Comparison of ENCODE assay signal across 18 mouse cellular contexts in genomic region chr13:9454426-9455177, GRCm38 (mm10).
DNase-seq lines count a peak whose midpoint lies in the region; ATAC-seq and TF ChIP-seq lines count a peak whose summit lies in the region.
"Had no signal": no experiment of that assay in that cellular context is flagged by ENCODE, and none has a peak within 500 bp of the region (broad histone marks: within the 10 kb centered on the region; RNA-seq: fewer than 3 reads in every experiment).

No protein-coding gene starts in this region.

- no peak for TF ChIP-seq CTCF in liver, postnatal 0 days (IDR thresholded peaks at IDR 0.05; ENCODE audit: low read depth)
- no peak for TF ChIP-seq CTCF in kidney, adult 2 months (conservative IDR thresholded peaks at IDR 0.05; ENCODE audit: insufficient read depth, insufficient read length, low read depth, low read length)

- peak; percentile 41 for DNase-seq in embryo, embryonic 10 days (ENCODE audit: low spot score)
- DNase-seq in embryo, embryonic 9.5 days (ENCODE audit: extremely low spot score): no peak
- DNase-seq in liver, postnatal 0 days: no peak
- no peak for DNase-seq in liver, embryonic 11.5 days (ENCODE audit: low spot score)
- DNase-seq in kidney, adult 2 months: peak; percentile 92
- peak; percentile 58 to 87 for DNase-seq in kidney, postnatal 36 days
- DNase-seq in spleen, postnatal 36 days (ENCODE audit: low spot score in 2 of 2): no peak
- DNase-seq: adrenal gland, adult 2 months; cerebellum, postnatal 10 days; lung, postnatal 14 days had no signal

- no peak for TF ChIP-seq EP300 in liver, postnatal 0 days (IDR thresholded peaks at IDR 0.05; ENCODE audit: low read depth)

- ATAC-seq in liver, postnatal 0 days: peak; percentile 27; the same call in 1 of the 2 replicates
- ATAC-seq in liver, embryonic 11.5 days (replicated peaks; ENCODE audit: low FRiP score): no peak
- no peak for ATAC-seq in monocyte, adult 5-6 weeks (replicated peaks; ENCODE audit: insufficient number of reproducible peaks, low FRiP score, low TSS enrichment, poor library complexity, severe bottlenecking)
- ATAC-seq: hindbrain, embryonic 16.5 days; Patski had no signal

- no peak for TF ChIP-seq POLR2A in kidney, adult 2 months (IDR thresholded peaks at IDR 0.05; ENCODE audit: low read depth, low read length)

- no peaks in the 10 kb centered on the region for H3K9me3 ChIP-seq in liver, postnatal 0 days (ENCODE audit: low read length)
- H3K9me3 ChIP-seq in liver, embryonic 11.5 days (ENCODE audit: control insufficient read depth, low read length): no peaks in the 10 kb centered on the region
- H3K9me3 ChIP-seq: embryonic facial prominence, embryonic 13.5 days; forebrain, embryonic 10.5 days had no signal

- no peak overlapping the region for H3K4me3 ChIP-seq in liver, postnatal 0 days (ENCODE audit: low read depth, low read length)
- no peak overlapping the region for H3K4me3 ChIP-seq in liver, embryonic 11.5 days (ENCODE audit: low read depth, low read length)
- no peak overlapping the region for H3K4me3 ChIP-seq in kidney, adult 2 months (ENCODE audit: insufficient read depth, low read depth, low read length)
- H3K4me3 ChIP-seq: embryonic facial prominence, embryonic 13.5 days; forebrain, embryonic 10.5 days; layer of hippocampus, adult 2 months had no signal

- no peak overlapping the region for H3K27ac ChIP-seq in liver, postnatal 0 days (ENCODE audit: low read depth)
- no peak overlapping the region for H3K27ac ChIP-seq in liver, embryonic 11.5 days (ENCODE audit: low read depth, low read length)
- H3K27ac ChIP-seq in kidney, adult 2 months (ENCODE audit: insufficient read depth, low read depth, low read length): peak overlapping the region; percentile 2; the same call in 1 of the 2 replicates
- H3K27ac ChIP-seq: embryonic facial prominence, embryonic 13.5 days; forebrain, embryonic 10.5 days; layer of hippocampus, adult 2 months; liver, embryonic 14.5 days had no signal

- no peaks in the 10 kb centered on the region; the same call in 1 of the 2 replicates for H3K4me1 ChIP-seq in liver, postnatal 0 days (ENCODE audit: insufficient read depth)
- peaks cover 2% of the 10 kb centered on the region; the same call in 1 of the 2 replicates for H3K4me1 ChIP-seq in liver, embryonic 11.5 days (replicated peaks; ENCODE audit: control insufficient read depth, insufficient read depth, low read length)
- H3K4me1 ChIP-seq in kidney, adult 2 months (ENCODE audit: control insufficient read depth, insufficient read depth, low read length): peaks cover 11% of the 10 kb centered on the region

- no peaks in the 10 kb centered on the region for H3K36me3 ChIP-seq in liver, postnatal 0 days (replicated peaks; ENCODE audit: insufficient read depth, low read length)
- no peaks in the 10 kb centered on the region for H3K36me3 ChIP-seq in liver, embryonic 11.5 days (ENCODE audit: control insufficient read depth, insufficient read depth, low read length)
- no peaks in the 10 kb centered on the region for H3K36me3 ChIP-seq in kidney, adult 2 months (ENCODE audit: control insufficient read depth, insufficient read depth, low read length)
- H3K36me3 ChIP-seq: embryonic facial prominence, embryonic 13.5 days; forebrain, embryonic 10.5 days had no signal

- no peaks in the 10 kb centered on the region for H3K27me3 ChIP-seq in liver, postnatal 0 days (ENCODE audit: insufficient read depth, low read length)
- H3K27me3 ChIP-seq in liver, embryonic 11.5 days (replicated peaks; ENCODE audit: control insufficient read depth, insufficient read depth, low read length): no peaks in the 10 kb centered on the region
- H3K27me3 ChIP-seq in kidney, adult 2 months (replicated peaks; ENCODE audit: control insufficient read depth, insufficient read depth, low read length): no peaks in the 10 kb centered on the region
- H3K27me3 ChIP-seq: CH12.LX; embryonic facial prominence, embryonic 13.5 days; Patski had no signal

- no peak overlapping the region for H3K9ac ChIP-seq in liver, postnatal 0 days (replicated peaks)
- H3K9ac ChIP-seq in liver, embryonic 11.5 days (ENCODE audit: low read depth, low read length): no peak overlapping the region
- H3K9ac ChIP-seq: embryonic facial prominence, embryonic 13.5 days; liver, embryonic 14.5 days had no signal

- no peak overlapping the region for H3K4me2 ChIP-seq in liver, postnatal 0 days (ENCODE audit: low read depth, low read length)
- no peak overlapping the region for H3K4me2 ChIP-seq in liver, embryonic 11.5 days
- H3K4me2 ChIP-seq: embryonic facial prominence, embryonic 13.5 days had no signal

- 61% methylated on average over 4 of the region's 4 CpGs for WGBS in liver, postnatal 0 days (ENCODE audit: insufficient replicate concordance)
- 64% methylated on average over 4 of the region's 4 CpGs for WGBS in liver, embryonic 11.5 days
- 17% methylated on average over 4 of the region's 4 CpGs for WGBS in kidney, adult 2 months

Comparison
In these comparisons a context has a peak if more than half of its experiments do, and no peak if none do; other contexts are left out.
1. DNase-seq: peak in embryo, embryonic 10 days (single experiment), kidney, adult 2 months (single experiment) and kidney, postnatal 36 days (2 of 2); none in embryo, embryonic 9.5 days (single experiment), liver, postnatal 0 days (single experiment), liver, embryonic 11.5 days (single experiment) and spleen, postnatal 36 days (0 of 2).